Mouse (Mus musculus) erythroblast, embryonic 14.5 days (primary cell): ENCODE measurements around the gene Fam217b.

Experiments used
- GATA1 ChIP-seq: IDR thresholded peaks from 2 replicates; pipeline ENCODE4 v1.6.1; 2012; ENCODE audit warnings: low read length, inconsistent platforms, mixed read lengths
- TAL1 ChIP-seq: IDR thresholded peaks from 3 replicates; pipeline ENCODE4 v1.6.1; 2012; ENCODE audit warnings: low read length, inconsistent platforms, mixed read lengths

GRCm38 (mm10) chr2:178454664-178455516, 40.6 kb downstream of the Fam217b start:
- no peak for TF ChIP-seq TAL1
- no peak for TF ChIP-seq GATA1
